Mouse (Mus musculus) left cerebral cortex, postnatal 25 days (tissue): ENCODE measurements at regions not wholly inside any gene's neighbourhood (a gene's known extent, or its start where the extent isn't known, plus 50 kb on each side); places are given as distances from the start of the nearest gene placed in this dataset.
"Not testable (repeated sequence)": the region's sequence is repeated elsewhere in the genome, so short reads cannot be mapped to it uniquely, and the experiment has no call there.

Source experiments
- DNase-seq, 2 experiments: peaks; one replicate each; pipeline ENCODE4 v3.0.0; 2022; ENCODE audit warnings: low spot score in 2 of 2, mixed read lengths in 1 of 2
- intact Hi-C: fragments of 180-260 bp; cut with DNase I; formaldehyde crosslinking; loops from one replicate; pipeline ENCODE4 v1.15.1; 2025

- no peak for DNase-seq
- intact Hi-C loops = no loop called here
These were observed 109.2 kb upstream of the Fam84a start for GRCm38 (mm10) chr12:14261102-14261501.

- no peak for DNase-seq
- intact Hi-C loops = no loop called here
These were observed 108.4 kb upstream of the Fam84a start for GRCm38 (mm10) chr12:14260288-14260687.

- intact Hi-C loops = no loop called here
- DNase-seq = peak; percentile 8 to 62
These were observed 101.5 kb upstream of the Fam84a start for GRCm38 (mm10) chr12:14253336-14253735.

- DNase-seq = no peak
- intact Hi-C loops = no loop called here
These were observed 98.3 kb upstream of the Fam84a start for GRCm38 (mm10) chr12:14250124-14250523.

GRCm38 (mm10) chr12:14242720-14243119, 90.9 kb upstream of the Fam84a start:
- DNase-seq, intact Hi-C loops: not testable (repeated sequence)

GRCm38 (mm10) chr12:14237699-14238098, 85.8 kb upstream of the Fam84a start:
- intact Hi-C loops = no loop called here
- peak in 1 of 2 experiments; percentile 31 for DNase-seq

GRCm38 (mm10) chr12:14235351-14235750, 83.5 kb upstream of the Fam84a start:
- intact Hi-C loops = loop anchor here (2.0 kb wide), 1 partner anchor 85 kb away; no protein-coding TSS in a partner anchor
- DNase-seq = peak; percentile 3 to 67

GRCm38 (mm10) chr12:14212618-14213017, 60.8 kb upstream of the Fam84a start:
- no peak for DNase-seq
- intact Hi-C loops = no loop called here

GRCm38 (mm10) chr12:14209881-14210280, 58.0 kb upstream of the Fam84a start:
- intact Hi-C loops = no loop called here
- no peak for DNase-seq

- intact Hi-C loops = no loop called here
- DNase-seq = no peak
These were observed 55.4 kb upstream of the Fam84a start for GRCm38 (mm10) chr12:14207288-14207687.

- intact Hi-C loops = no loop called here
- no peak for DNase-seq
These were observed 52.6 kb upstream of the Fam84a start for GRCm38 (mm10) chr12:14204491-14204890.
